Mouse (Mus musculus): ENCODE results near the gene Krt73. TPM values are rescaled to one million over a fixed set of nuclear protein-coding genes. Genes with fewer than 3 reads are reported as not detected.

The Krt73 gene
- polyA plus RNA-seq, 1 experiment from 2014 or later, result not detected

Other genes starting within 250 kb of the Krt73 start
- gene Krt90, start 239.4 kb downstream of the Krt73 start, polyA plus RNA-seq (2014; fragmentation: Nextera tagmentation; extraction: Ambion mirVana), result 0.36 and 0.89 TPM in 2 replicates
- 0.06 and 0.17 TPM in 2 replicates for gene Krt75, start 228.4 kb downstream of the Krt73 start, polyA plus RNA-seq (2014; fragmentation: Nextera tagmentation; extraction: Ambion mirVana)
- not detected in 2 replicates for gene Gm5414, start 174.2 kb downstream of the Krt73 start, polyA plus RNA-seq (2014; fragmentation: Nextera tagmentation; extraction: Ambion mirVana)
- not detected in 2 replicates for gene Gm5478, start 155.0 kb downstream of the Krt73 start, polyA plus RNA-seq (2014; fragmentation: Nextera tagmentation; extraction: Ambion mirVana)
- not detected in 2 replicates for gene Krt6b, start 122.1 kb downstream of the Krt73 start, polyA plus RNA-seq (2014; fragmentation: Nextera tagmentation; extraction: Ambion mirVana)
- gene Krt6a, start 108.0 kb downstream of the Krt73 start, polyA plus RNA-seq (2014; fragmentation: Nextera tagmentation; extraction: Ambion mirVana), result 0.18 and 0.31 TPM in 2 replicates
- gene Krt5, start 89.4 kb downstream of the Krt73 start, polyA plus RNA-seq (2014; fragmentation: Nextera tagmentation; extraction: Ambion mirVana), result 6.6 and 7.3 TPM in 2 replicates
- not detected in 2 replicates for gene Krt71, start 59.2 kb downstream of the Krt73 start, polyA plus RNA-seq (2014; fragmentation: Nextera tagmentation; extraction: Ambion mirVana)
- not detected in 2 replicates for gene Krt72, start 15.9 kb downstream of the Krt73 start, polyA plus RNA-seq (2014; fragmentation: Nextera tagmentation; extraction: Ambion mirVana)
- not detected in 2 replicates for gene Krt2, start 15.8 kb upstream of the Krt73 start, polyA plus RNA-seq (2014; fragmentation: Nextera tagmentation; extraction: Ambion mirVana)
- gene Krt1, start 48.4 kb upstream of the Krt73 start, polyA plus RNA-seq (2014; fragmentation: Nextera tagmentation; extraction: Ambion mirVana), result 1.3 and 1.7 TPM in 2 replicates
- not detected in 2 replicates for gene Krt77, start 67.4 kb upstream of the Krt73 start, polyA plus RNA-seq (2014; fragmentation: Nextera tagmentation; extraction: Ambion mirVana)
- not detected in 2 replicates for gene Krt76, start 90.6 kb upstream of the Krt73 start, polyA plus RNA-seq (2014; fragmentation: Nextera tagmentation; extraction: Ambion mirVana)
- gene Krt4, start 122.4 kb upstream of the Krt73 start, polyA plus RNA-seq (2014; fragmentation: Nextera tagmentation; extraction: Ambion mirVana), result not detected in 2 replicates
- gene Krt79, start 138.0 kb upstream of the Krt73 start, polyA plus RNA-seq (2014; fragmentation: Nextera tagmentation; extraction: Ambion mirVana), result 0.35 TPM in 1 of 2 replicates, not detected in the other
- 0.10 TPM in 1 of 2 replicates, not detected in the other for gene Krt78, start 151.9 kb upstream of the Krt73 start, polyA plus RNA-seq (2014; fragmentation: Nextera tagmentation; extraction: Ambion mirVana)
- gene Krt8, start 202.1 kb upstream of the Krt73 start, polyA plus RNA-seq (2014; fragmentation: Nextera tagmentation; extraction: Ambion mirVana), result 47.9 and 53.4 TPM in 2 replicates
- gene Krt18, start 225.8 kb upstream of the Krt73 start, polyA plus RNA-seq (2014; fragmentation: Nextera tagmentation; extraction: Ambion mirVana), result 57.9 and 75.1 TPM in 2 replicates

Data from embryonic facial prominence, embryonic 11.5 days (tissue).